Mouse (Mus musculus): Measurements from ENCODE around the gene Kdsr. TPM values are rescaled to one million over a fixed set of nuclear protein-coding genes. Genes with fewer than 3 reads are reported as not detected.

Gene Kdsr
- polyA plus RNA-seq, 1 experiment, result 18.7 TPM

DNA sequence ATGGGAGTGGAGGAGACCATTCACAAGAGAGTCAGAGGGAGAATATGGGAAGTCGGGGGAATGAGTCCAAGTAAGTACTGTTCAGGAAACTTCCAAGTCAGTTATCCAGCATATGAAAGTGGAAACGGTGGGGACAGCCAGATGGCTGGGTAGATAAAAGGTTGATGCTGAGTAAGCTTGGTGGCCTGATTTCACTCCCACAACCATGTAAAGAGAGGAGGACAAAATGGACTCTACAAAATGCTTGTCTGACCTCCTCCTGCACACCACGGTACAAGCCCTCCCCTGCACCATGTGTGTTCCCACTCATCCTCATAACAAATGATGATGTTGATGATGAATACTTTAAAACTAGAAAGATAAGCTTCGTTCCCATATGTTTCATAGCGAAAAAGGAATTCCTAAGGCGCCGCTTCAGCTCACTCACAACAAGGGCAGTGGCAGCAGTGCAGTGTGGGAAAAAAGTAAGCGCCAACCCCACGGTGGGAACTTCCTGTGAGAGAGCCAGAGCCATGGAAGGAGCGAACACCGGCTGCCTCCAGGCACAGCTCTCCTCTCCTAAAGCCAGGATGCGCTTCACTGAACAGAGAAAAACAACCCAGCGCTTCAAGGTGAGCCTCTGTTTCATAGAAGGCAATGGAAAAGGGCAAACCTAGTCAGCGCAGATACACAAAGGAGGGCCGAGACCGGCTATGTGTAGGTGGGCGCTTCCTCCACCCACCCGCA is 71.9 kb downstream of the Kdsr start:
- Histone ChIP-seq H3K4me1 (ENCODE audit: control insufficient read depth, insufficient read depth, low read length) (no peaks in the 10 kb centered on the region; the same call in 1 of the 2 replicates), H3K4me3 (ENCODE audit: insufficient read depth, low read length) (0 out of 2 replicates have a peak overlapping the region, but pooled peaks have one; percentile 4), H3K27ac (ENCODE audit: insufficient read depth, low read length) (no peak overlapping the region)
- TF ChIP-seq CTCF (IDR thresholded peaks at IDR 0.05; ENCODE audit: extremely low read depth, insufficient read depth, low read length) (no peak), POLR2A (IDR thresholded peaks at IDR 0.05; ENCODE audit: extremely low read depth, insufficient read depth, low read length) (no peak)

DNA sequence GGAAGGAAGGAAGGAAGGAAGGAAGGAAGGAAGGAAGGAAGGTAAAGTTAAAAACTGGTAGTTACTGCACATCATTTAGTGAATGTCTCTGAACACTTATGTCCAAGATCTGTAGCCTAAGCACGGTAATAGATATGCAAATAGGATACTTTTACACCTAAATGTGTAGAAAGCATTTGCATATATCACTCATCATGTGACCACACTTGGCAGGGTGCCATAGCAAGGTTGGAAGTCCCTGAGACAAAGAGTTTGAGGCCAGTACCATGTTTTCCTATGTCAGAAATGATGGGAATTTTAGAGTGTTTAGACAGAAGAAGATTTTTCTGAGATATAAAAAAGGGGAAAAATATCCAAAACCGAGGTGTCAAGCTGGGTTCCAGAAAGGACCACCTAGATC is 73.8 kb downstream of the Kdsr start:
- Histone ChIP-seq H3K4me1 (ENCODE audit: control insufficient read depth, insufficient read depth, low read length) (no peaks in the 10 kb centered on the region; the same call in 1 of the 2 replicates), H3K27ac (ENCODE audit: insufficient read depth, low read length) (no peak overlapping the region), H3K4me3 (ENCODE audit: insufficient read depth, low read length) (no peak overlapping the region)
- TF ChIP-seq POLR2A (IDR thresholded peaks at IDR 0.05; ENCODE audit: extremely low read depth, insufficient read depth, low read length) (no peak), CTCF (IDR thresholded peaks at IDR 0.05; ENCODE audit: extremely low read depth, insufficient read depth, low read length) (no peak)

DNA sequence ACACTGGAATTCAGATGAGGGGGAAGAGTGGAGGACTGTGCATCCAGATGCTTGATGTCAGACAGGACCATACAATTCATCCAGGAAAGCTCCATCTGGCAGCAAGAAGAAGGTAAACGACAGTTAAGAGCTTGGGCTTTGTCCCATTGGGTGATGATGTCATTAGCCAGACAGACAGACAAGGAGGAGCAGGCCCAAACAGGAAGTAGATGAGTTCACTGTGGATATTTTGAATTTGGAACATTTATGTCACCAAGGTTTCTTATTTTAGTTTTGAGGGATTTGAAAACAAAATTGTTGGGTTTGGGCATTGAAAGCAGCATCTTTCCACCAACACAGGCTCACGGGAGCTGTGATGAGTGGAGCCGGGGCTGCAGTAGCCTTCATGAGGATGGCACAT is 75.0 kb downstream of the Kdsr start:
- H3K27ac ChIP-seq (ENCODE audit: insufficient read depth, low read length), result no peak overlapping the region
- no peak overlapping the region for H3K4me3 ChIP-seq (ENCODE audit: insufficient read depth, low read length)
- H3K4me1 ChIP-seq (ENCODE audit: control insufficient read depth, insufficient read depth, low read length), result no peaks in the 10 kb centered on the region; the same call in 1 of the 2 replicates
- TF ChIP-seq CTCF (IDR thresholded peaks at IDR 0.05; ENCODE audit: extremely low read depth, insufficient read depth, low read length) (no peak), POLR2A (IDR thresholded peaks at IDR 0.05; ENCODE audit: extremely low read depth, insufficient read depth, low read length) (no peak)

DNA sequence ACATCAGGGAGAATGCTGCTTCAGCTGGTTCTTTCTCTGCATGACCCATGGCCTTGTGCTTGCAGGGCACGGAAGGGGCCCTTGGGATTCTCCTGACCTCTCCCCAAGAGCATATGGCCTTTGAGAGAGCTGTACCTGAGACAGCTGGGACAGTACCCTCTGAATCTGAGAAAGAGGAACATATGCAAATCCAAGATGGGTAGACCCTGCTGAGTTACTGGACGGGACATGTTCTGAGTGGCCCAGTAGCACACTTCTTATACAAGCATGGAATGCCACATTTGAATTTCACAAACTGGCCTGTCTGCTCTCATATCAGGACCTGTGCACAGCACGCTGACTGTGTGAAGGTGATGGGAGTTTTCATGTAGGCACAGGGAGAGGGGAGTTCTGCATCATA is 76.7 kb downstream of the Kdsr start:
- H3K4me1 ChIP-seq (ENCODE audit: control insufficient read depth, insufficient read depth, low read length), result no peaks in the 10 kb centered on the region; the same call in 1 of the 2 replicates
- H3K27ac ChIP-seq (ENCODE audit: insufficient read depth, low read length), result no peak overlapping the region
- H3K4me3 ChIP-seq (ENCODE audit: insufficient read depth, low read length), result no peak overlapping the region
- TF ChIP-seq CTCF (IDR thresholded peaks at IDR 0.05; ENCODE audit: extremely low read depth, insufficient read depth, low read length) (no peak), POLR2A (IDR thresholded peaks at IDR 0.05; ENCODE audit: extremely low read depth, insufficient read depth, low read length) (no peak)

DNA sequence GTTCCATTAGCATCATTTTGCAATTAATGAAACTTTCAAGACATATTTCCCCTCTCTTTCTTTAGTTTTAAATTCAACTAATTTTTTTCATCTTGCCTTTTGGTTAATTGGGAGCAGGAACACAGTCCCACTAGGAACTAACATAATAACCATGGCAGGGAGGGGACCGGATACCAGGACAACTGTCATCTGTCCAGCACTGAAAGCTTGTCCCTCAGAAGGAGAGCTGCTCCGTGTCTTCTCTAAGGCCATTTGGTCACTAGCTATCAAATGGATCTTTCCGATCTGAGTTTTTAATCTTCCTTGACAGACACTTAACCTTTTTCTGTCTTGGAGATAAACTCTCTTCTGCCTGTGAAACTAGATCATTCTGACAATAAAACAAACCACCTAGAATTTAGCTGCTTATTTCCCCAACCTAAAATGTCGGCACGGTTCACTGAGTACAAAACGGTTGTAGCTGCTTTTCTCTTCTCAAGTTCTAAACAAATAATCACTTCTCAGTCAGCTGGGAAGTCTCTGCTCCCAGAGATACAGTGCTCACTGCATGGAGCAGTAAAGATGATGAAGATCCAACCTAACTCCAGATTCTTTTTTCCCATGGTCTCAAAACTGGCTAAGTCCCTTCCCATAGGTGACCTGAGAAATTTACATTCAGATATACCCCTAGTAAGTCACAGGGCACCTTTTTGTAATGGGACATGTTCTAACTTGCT is 79.6 kb downstream of the Kdsr start:
- TF ChIP-seq CTCF (IDR thresholded peaks at IDR 0.05; ENCODE audit: extremely low read depth, insufficient read depth, low read length) (no peak), POLR2A (IDR thresholded peaks at IDR 0.05; ENCODE audit: extremely low read depth, insufficient read depth, low read length) (no peak)
- no peaks in the 10 kb centered on the region for H3K4me1 ChIP-seq (ENCODE audit: control insufficient read depth, insufficient read depth, low read length)
- no peak overlapping the region for H3K4me3 ChIP-seq (ENCODE audit: insufficient read depth, low read length)
- H3K27ac ChIP-seq (ENCODE audit: insufficient read depth, low read length), result no peak overlapping the region

DNA sequence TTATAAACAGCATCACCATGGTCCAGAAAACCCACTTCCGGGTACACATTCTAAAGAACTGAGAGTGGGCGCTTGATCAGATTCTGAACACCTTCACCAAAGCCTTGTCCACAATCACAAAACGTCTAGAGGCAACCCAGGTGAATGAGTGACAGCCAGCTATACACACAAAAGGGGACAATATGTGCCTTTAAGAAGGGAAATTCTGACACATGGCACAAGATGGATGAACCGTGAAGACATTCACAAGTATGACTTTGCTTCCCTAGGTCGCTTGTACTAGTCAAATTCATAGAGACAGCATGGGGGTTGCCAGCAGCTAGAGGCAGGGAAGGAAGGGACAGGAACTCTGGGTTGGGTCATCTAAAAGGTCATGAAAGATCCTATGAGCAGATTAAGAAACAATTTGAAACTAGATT is 81.5 kb downstream of the Kdsr start:
- Histone ChIP-seq H3K27ac (ENCODE audit: insufficient read depth, low read length) (no peak overlapping the region), H3K4me3 (ENCODE audit: insufficient read depth, low read length) (no peak overlapping the region), H3K4me1 (ENCODE audit: control insufficient read depth, insufficient read depth, low read length) (no peaks in the 10 kb centered on the region)
- TF ChIP-seq CTCF (IDR thresholded peaks at IDR 0.05; ENCODE audit: extremely low read depth, insufficient read depth, low read length) (no peak), POLR2A (IDR thresholded peaks at IDR 0.05; ENCODE audit: extremely low read depth, insufficient read depth, low read length) (no peak)

Other genes with a start within 250 kb of the Kdsr start
- 4.5 and 4.7 TPM in 2 replicates for gene Bcl2, start 45.5 kb downstream of the Kdsr start, polyA plus RNA-seq (2012; rRNA removed)
- 23.6 and 26.7 TPM in 2 replicates for gene Vps4b, start 37.0 kb upstream of the Kdsr start, polyA plus RNA-seq (2012; rRNA removed)
- 0.08 and 0.13 TPM in 2 replicates for gene Serpinb5, start 101.4 kb upstream of the Kdsr start, polyA plus RNA-seq (2012; rRNA removed)
- not detected in 2 replicates for gene Serpinb12, start 174.7 kb upstream of the Kdsr start, polyA plus RNA-seq (2012; rRNA removed)
- gene Serpinb13, start 221.3 kb upstream of the Kdsr start, polyA plus RNA-seq (2012; rRNA removed), result not detected in 2 replicates